Mouse (Mus musculus) urinary bladder, adult 18-20 months (tissue): ENCODE measurements at regions not wholly inside any gene's neighbourhood (a gene's known extent, or its start where the extent isn't known, plus 50 kb on each side); places are given as distances from the start of the nearest gene placed in this dataset.

Experiments used
- DNase-seq, 2 experiments: peaks; one replicate each; pipeline ENCODE4 v3.0.0; 2022; ENCODE audit warnings: low spot score in 2 of 2, mixed read lengths in 2 of 2

DNA sequence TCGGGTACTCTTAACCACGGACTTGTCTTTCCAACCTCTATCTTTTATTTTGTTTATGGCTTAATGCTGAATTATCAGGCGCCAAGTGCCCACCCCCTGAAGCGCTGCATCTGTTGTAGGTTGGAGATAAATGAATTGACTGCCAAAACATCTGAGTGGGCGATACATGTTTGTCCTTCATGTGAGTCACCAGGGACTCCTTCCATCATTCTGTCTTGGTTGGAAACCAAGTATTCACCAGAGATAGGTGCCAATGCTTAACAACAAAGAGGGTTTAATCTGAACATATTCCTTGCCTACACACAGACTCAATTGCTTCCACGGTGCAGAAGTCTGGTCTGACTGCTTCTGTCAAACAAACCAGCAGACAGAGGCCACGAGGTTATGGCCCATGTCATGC, 203.6 kb downstream of the Rpap3 start:
- DNase-seq: no peak

DNA sequence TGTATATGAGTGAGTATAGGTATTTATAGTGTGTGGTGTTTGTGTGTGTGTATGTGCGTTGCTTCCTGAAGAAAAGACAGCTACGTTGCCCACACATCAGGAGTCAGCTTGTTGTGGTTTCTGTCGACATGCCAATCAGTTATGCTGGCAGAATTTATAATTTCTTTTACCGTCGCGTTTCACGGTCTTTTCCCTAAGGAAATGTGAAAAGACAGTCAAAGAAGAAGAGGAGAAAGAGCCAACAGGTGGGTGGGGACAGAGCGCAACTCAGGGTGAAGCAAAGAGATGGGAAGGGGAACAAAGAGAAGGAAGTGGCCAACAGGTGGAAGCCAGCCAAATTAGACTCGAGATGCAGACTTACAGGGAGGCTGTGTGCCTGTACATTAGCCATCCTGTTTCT, 204.2 kb downstream of the Rpap3 start:
- no peak for DNase-seq

DNA sequence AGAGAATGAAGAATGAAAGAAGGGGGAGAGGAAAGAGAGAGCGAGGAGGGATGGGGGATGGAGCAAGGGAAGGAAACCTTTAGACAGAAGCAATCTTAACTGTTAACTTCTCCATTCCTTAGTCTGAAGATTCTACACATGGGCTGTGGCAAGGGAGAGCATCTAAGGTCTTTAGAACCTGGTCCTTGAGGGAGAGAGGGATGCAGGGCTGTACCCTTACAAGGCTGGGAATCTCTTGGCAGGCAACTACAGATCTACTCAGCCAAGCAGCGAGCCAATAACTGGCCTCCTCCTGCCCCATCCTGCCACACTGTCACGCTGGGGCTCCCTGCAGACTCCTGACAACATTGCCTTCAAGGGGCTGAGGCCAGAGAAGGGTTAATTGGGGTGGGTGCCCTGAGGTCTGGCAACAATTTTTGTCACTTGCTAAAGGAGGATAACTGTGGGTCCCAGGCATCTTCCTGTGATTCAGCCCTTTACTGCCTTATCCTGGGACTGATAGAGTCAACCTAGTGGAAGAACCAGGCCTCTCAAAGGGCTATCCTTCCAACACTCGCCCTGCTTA, 205.7 kb downstream of the Rpap3 start:
- no peak for DNase-seq

DNA sequence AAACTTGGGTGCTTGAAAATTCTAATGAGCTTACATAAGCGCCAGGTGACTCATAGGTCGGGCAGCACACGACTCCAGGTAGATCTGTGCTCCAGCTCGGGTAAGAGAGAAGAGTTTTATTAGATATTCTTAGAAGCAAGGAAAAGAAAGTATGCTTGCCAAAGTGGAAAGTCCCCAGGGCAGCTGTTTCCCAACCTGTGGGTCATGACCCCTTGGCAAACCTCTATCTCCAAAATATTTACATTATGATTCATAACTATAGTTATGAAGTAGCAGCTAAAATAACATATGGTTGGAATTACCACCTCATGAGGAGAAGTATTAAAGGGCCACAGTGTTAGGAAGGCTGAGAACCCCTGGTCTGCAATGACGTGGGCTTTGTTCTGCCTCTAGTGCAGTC, 206.4 kb downstream of the Rpap3 start:
- DNase-seq: no peak

DNA sequence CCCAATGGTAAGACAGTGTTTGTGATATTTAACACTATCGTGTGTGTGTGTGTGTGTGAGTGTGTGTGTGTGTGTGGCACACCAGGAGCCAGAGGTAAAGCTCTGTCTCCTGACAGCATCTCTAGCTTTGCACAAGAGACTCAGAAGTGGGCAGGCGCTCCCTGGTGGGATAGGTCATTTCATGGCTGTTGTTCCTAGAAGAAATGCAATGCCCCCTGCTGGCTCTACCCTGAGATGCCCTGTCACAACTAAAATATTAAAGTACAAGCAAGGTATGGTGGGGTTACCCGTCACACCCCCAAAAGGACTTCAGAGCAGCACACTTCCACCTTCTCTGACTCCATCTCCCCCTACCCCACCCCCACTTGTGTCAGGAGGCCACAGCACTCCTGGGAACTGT, 207.2 kb downstream of the Rpap3 start:
- no peak for DNase-seq

DNA sequence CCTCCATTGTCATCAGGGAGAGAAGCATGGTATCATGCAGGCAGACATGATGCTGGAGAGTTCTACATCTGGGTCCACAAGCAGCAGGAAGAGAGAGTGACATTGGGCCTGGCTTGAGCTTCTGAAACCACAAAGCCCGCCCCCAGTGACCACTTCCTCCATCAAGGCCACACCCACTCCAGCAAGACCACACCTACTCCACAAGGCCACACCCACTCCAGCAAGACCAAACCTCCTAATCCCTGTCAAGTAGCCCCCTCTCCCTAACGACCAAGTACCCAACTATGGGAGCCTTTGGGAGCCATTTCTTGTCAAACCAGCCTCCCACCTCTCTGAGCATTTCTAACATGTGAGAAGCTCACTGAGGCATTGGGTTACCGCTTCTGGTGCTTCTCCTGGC, 209.6 kb downstream of the Rpap3 start:
- DNase-seq: no peak

DNA sequence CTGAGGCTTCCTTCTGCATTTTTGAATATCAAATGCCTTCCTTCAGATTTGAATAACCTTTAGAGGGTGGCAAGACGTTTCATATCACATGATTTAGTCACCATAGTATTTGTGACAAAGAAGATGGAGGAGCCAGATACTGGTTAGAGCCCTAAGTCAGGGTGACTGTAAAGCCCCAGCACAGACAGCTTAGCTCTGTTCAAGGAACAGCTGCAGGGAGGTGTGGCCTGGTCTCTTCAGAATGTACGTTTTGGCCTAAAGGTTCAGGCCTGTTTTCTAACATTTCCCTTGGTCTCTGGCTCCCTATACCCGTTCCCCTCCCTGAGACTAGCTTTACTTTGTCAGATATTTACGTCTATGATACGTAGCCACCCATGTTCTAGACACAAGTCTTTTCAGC, 212.3 kb downstream of the Rpap3 start:
- DNase-seq: no peak

DNA sequence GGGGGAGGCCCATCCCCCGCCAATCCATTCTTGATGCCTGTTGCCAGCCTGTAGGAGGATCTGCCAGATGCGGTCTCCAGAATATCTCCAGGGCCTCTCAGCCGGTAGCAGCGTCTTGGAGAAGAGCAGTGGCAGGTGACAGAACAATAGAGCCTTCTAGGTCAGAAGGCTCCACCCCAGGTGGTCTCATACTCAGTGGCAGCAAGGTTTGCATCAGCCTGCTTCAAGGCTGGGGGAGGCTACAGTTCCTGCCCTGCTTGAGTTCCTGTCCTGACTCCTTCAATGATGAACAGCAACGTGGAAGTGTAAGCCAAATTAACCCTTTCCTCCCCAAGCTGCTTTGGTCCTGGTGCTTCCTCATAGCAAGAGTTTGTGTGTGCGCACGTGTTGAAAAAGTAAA, 213.8 kb downstream of the Rpap3 start:
- DNase-seq: no peak

DNA sequence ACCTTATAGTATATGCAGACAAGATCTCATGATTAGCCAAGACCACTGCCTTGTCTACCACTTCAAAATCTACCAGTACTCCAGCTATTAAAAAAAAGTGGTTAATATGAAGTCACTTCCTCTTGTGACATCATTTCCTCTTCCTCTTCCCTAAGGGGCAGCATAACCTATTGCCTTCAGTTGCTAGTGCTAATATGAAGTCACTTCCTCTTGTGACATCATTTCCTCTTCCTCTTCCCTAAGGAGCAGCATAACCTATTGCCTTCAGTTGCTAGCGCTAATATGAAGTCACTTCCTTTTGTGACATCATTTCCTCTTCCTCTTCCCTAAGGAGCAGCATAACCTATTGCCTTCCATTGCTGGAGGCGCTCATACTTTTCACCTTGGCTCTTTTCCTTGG, 218.2 kb downstream of the Rpap3 start:
- DNase-seq: no peak

DNA sequence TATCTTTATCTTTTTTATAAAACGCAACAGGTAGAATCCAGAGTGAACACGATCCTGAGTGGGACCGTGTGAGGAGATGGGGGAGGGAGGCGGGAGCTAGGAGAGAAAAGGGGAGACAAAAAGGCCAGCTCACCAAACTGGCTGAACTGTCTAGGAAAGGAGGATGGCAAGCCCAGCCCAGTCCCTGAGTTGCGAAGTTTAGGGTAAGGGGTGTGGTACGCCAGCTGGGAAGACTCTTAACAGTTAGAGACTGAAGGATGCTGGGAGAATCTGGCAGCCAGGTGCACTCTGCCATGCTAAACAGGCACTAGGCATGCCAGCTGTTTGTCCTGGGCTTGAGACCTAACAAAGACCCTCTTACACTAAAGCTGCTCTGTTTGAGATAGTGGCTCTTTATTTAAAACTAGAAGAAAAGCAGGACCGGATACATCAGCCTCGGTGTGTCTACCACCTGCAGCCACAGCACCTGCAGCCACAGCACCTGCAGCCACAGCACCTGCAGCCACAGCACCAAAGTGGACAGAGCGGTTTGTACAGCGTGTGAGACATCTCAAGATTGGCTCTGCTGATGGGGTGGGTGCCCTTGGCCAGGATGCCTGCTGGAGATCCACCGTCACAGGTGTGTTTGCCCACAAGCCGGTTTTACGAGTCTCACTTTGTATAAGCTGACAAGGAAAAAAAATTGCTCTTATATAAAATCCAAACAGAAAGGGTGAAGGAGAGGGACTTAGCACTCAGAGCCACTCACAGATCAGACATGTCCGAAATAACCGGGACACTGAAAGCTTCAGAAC, 225.1 kb upstream of the Amigo2 start:
- peak; percentile 12 to 23 for DNase-seq

DNA sequence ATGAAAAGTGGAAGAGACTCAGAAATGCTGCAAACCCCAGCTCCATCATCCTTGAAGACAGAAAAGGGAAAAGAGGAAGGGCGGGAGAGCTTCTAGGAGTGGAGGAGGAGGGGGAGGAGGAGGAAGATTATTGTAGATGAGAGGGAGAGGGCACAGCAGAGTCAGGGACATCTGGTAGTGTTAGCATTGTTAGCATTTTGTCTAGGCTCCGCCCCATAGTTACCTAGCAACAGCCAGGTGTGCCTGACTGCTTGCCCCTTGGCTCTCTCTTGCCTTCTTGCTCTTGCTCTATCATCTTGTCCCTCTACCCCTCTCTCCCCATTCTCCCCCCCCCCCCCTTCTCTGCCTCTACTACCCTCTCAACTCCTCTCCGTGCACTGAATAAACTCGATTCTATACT, 224.4 kb upstream of the Amigo2 start:
- DNase-seq: no peak

DNA sequence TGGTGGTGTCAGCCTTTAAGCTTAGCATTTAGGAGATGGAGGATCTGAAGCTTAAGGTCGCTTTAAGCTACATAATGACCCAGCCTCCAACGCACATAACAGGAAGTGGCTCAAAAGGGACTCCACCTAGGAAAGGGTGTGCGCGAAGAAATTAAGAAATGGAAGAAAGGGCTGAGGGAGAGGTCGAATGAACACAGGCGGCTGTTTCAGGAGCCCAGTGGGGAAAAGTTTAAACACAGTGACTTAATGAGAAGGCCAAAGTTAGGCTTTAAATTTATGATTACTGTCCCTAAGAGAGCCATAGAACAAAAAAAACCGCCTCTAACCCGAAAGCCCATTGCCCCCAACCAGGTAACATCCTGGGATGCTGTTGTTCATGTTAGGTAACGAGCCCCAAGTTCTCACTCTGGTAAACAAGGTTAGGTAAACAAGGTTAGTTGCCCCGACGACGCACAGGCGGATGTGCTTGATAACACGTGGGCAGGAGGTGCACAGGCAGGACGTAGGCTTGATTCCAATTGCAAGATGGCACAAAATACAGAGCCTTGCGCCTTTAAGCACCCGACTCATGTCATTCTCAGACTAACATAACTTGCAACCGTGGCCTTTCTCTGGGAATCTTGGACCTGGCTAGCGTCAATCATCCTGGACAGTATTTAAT, 222.7 kb upstream of the Amigo2 start:
- no peak for DNase-seq

DNA sequence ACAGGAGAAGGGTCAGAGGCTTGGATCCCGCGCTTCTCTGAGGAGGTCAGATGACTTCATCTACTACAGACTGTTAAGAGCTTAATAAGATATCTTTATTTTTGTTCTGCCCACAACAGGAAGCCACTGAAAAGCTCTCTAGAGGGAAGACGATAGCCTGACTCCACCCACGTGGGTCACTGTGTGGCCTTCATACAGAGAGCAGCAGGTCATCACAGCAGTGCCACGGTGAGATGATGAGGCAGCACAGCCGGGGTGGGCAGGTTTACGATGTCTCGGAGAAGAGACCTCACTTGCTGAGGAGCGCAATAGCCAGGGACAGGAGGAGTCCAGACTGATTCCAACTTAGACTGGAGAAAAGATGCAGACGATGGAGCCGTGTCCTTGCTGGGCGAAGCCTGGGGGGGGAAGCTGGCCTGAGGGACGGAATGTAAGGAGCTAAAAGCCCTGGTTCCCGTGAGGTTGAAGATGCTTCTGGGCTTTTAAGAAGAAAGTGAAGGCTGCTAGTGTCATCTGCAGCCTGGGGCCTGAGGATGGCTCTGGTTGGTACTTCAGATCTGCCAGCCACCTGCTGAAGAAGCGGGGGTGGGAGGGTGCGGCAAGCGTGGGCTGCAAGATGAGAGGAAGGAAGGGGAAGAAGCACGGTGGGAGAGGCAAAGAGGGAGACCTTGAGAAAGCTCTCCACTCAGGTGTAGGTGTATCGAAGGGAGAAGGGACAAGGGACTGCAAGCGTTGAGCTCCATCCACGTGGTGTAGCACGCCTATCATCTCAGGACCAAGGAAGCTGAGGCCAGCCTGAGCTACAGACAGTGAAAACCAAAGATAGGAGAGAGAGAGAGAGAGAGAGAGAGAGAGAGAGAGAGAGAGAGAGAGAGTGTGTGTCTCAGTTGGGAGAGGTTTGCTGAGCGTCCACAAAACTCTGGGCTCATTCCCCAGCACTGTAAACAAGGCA, 221.9 kb upstream of the Amigo2 start:
- no peak for DNase-seq

DNA sequence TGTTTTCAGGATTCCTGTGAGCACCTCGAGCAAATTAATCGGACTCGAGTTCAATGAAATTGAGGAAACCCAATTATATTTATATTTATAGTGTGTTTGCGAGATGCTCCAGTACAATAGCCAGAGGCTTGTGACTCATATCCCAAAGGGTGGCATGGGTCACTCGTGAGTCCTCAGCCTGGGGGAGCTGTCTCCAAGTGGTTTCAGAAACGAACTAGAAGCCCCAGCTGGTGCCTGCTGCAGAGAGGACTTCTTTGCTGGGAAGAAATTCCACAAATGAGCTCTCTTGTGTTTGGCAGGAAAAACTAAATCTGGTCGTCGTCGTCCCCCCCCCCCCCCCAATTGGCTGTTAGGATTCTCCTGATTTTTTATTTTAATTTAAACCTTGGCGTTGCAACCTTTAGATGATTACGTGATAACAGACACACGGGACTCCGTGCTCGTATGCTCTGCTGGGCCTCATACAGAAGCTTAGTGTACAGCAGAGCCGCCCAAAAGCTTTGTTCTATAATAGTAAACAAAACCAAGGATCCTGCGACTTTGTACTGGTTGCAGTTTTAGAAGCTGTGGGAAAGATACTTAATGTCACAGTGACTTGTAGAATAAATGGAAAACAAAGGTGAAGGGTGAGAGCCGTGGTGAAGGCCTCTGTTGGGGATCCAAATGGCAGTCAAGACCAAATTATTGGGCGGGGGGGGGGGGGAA, 220.8 kb upstream of the Amigo2 start:
- DNase-seq: no peak

DNA sequence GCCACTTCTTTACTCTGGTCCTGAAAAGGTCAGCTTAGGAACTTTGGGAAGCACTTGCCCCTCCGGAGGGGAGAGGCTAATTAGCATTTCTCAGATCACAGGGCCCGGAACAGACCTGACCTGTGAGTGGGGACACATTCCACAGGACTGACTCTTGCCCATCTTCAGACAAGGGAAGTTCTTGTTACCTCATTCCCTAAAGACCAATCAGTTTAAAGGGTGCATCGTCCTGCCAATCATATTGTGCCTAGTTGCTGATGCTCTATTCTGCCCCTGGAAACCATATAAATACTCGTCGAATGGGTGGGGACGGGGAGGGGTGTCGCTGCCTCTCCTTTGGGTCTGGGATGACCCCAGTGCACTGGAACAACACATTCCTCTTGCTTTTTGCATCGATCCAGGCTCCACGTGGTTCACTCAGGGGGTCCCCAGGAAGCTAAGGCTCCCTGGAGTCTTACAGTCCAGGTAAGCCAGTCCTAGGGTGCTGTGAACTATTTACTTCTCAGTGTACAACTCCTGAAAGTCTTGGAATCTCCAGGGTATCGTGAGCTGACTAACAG, 219.9 kb upstream of the Amigo2 start:
- DNase-seq: no peak

DNA sequence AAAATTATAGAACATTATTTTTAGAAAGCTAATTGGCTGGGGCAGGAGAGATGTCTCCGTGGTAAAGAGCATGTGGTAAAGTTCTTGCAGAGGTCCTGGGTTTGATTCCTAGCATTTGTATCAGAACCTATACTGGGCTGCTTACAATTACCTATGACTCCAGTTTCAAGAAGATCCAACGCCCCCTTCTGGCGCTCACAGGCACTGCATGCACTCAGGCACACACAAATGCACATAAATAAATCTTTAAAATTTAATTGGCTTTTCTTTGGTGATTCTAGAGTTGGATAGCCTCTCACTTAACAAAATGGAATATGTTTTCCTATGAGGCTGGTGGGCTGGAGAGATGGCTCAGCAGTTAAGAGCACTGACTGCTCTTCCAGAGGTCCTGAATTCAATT, 219.0 kb upstream of the Amigo2 start:
- DNase-seq: no peak

DNA sequence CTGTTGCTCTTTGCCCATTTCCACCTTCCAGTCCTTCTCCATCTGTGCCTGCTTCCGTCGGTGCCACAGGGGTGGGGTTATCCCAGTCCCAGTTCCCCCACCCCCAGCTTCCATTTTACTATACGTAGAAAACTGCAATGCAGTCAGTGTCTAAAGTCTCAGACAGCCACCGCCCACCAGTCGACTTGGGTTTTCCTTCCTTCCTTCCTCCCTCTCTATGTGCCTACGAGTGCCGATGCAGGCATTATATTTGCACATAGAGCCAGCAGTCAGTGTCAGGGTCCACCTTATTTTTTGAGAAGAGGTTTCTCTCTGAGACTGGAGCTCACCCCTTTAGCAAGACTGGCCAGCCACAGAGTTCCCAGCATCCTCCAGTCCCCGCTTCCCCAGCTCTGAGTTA, 218.3 kb upstream of the Amigo2 start:
- DNase-seq: no peak

DNA sequence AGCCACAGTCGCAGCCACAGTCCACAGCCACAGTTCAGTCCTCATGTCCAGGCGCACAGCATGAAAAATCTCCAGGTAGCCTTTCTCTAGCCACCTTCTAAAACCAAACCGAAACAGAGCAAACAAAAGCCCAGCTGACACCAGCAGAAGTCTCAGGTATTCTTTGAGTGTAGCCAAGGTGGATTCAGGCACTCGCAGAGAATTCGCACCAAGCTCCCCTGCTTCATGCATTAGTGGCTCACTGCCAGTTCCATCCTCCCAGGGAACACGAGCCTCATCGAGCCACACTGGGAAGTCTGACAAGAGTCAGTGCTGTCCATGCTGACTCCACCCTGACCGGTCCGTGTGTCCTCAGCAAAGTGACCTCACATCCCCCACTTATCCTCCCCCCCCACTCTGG, 217.7 kb upstream of the Amigo2 start:
- DNase-seq: no peak

DNA sequence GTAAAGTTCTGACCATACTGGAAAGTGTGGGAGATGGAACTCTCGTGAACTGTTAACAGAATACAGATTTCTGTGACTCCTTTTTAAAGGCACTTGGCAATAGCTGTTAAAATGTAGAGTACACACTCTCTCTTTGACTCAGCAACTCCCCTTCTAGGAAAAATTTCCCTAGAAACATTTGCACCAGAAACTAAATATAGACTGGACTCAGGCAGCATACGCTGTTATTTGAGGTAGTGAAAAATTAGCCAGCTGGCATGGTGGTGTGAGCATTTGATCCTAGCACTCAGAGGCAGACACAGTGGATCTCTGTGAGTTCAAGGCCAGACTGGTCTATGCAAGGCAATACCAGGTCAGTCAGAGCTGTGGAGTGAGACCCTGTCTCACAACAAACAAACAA, 215.5 kb upstream of the Amigo2 start:
- no peak for DNase-seq

DNA sequence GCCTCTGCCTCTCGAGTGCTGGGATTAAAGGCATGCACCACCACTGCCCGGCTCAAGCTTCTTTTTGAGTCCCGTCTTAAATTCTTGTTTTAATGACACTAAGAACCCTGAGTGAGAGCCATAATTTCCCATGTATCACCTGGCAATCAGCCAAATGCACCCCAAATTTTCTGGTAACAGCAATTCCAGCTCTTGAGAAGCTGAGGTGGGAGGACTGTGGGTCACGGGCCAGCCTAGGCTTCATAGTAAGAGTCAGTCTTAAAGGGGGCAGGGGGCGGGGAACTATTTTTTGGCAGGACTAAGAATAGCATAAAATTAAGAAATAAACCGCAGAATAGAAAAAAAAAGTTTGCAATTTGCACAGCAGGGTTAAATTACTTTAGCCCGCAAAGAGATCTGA, 214.9 kb upstream of the Amigo2 start:
- no peak for DNase-seq

DNA sequence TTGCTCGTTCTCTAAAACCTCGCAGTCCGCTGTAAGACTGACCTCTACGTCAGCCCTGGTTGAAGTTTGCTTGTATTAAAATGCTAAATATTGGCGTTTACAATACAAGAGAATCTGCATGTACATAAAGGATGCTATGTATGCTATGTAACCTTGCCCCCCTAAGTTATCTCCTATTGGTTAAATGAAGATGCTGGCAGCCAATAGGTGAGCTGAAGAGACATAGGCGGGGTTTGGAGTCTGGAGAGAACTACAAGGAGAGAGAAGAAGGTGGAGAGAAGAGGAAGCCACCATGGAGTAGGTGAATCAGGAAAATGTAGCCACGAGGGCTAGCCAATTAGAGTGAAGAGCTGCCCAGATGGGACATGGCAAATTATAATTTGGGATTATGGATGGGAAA, 214.0 kb upstream of the Amigo2 start:
- DNase-seq: no peak
